In the genomic region with DNA sequence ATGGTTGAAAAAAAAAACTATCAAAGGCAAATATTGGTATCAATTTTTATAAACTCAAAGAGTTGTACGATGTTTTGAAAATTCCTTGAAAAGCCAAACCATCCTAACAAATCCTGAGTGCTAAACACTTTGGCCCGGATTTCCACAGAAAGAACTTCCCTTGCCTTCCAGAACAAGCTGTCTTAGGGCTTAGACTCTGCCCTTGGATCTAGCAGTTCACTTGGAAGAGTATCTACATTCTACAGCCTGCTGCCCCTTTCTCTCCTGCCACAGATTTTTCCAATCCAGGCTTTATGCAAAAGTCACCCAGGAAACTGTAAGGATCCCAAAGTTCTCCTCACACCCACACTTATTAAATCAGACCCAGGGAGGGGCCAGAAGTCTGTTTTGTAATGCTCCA, we compare ENCODE assay signal across 24 mouse cellular contexts. TPM values are rescaled to one million over a fixed set of nuclear protein-coding genes. Genes with fewer than 3 reads are reported as not detected.
DNase-seq lines count a peak whose midpoint lies in the region; ATAC-seq lines count a peak whose summit lies in the region.
"Had no signal": no experiment of that assay in that cellular context is flagged by ENCODE, and none has a peak within 500 bp of the region (broad histone marks: within the 10 kb centered on the region; RNA-seq: fewer than 3 reads in every experiment).

No protein-coding gene starts in this region.

- no peaks in the 10 kb centered on the region for H3K27me3 ChIP-seq in kidney, embryonic 14.5 days (ENCODE audit: control insufficient read depth, insufficient read depth, low read length)
- H3K27me3 ChIP-seq in kidney, embryonic 15.5 days: no peaks in the 10 kb centered on the region
- no peaks in the 10 kb centered on the region for H3K27me3 ChIP-seq in midbrain, embryonic 10.5 days (ENCODE audit: low read depth, poor library complexity, severe bottlenecking)
- H3K27me3 ChIP-seq: embryonic facial prominence, embryonic 13.5 days; embryonic facial prominence, embryonic 15.5 days; forebrain, embryonic 12.5 days had no signal

- H3K4me3 ChIP-seq in kidney, embryonic 14.5 days (ENCODE audit: low read length): no peak overlapping the region
- no peak overlapping the region for H3K4me3 ChIP-seq in kidney, embryonic 15.5 days (replicated peaks)
- H3K4me3 ChIP-seq in midbrain, embryonic 10.5 days: no peak overlapping the region
- H3K4me3 ChIP-seq: embryonic facial prominence, embryonic 13.5 days; embryonic facial prominence, embryonic 15.5 days; erythroblast, embryonic 14.5 days; forebrain, embryonic 10.5 days; forebrain, embryonic 12.5 days had no signal

- no peaks in the 10 kb centered on the region for H3K36me3 ChIP-seq in kidney, embryonic 14.5 days (ENCODE audit: control insufficient read depth, insufficient read depth, low read length)
- no peaks in the 10 kb centered on the region for H3K36me3 ChIP-seq in kidney, embryonic 15.5 days
- H3K36me3 ChIP-seq in midbrain, embryonic 10.5 days: no peaks in the 10 kb centered on the region
- H3K36me3 ChIP-seq: embryonic facial prominence, embryonic 13.5 days; embryonic facial prominence, embryonic 15.5 days; forebrain, embryonic 10.5 days; forebrain, embryonic 12.5 days had no signal

- H3K9me3 ChIP-seq in kidney, embryonic 14.5 days (ENCODE audit: control insufficient read depth, low read length): no peaks in the 10 kb centered on the region
- 0 out of 2 replicates have a peak, but pooled peaks cover 3% of the 10 kb centered on the region for H3K9me3 ChIP-seq in kidney, embryonic 15.5 days (replicated peaks)
- H3K9me3 ChIP-seq in midbrain, embryonic 10.5 days (replicated peaks): peaks cover 4% of the 10 kb centered on the region; the same call in 1 of the 2 replicates
- H3K9me3 ChIP-seq: embryonic facial prominence, embryonic 13.5 days; embryonic facial prominence, embryonic 15.5 days; forebrain, embryonic 10.5 days; forebrain, embryonic 12.5 days had no signal

- 86% methylated on average over 2 of the region's 2 CpGs for WGBS in kidney, embryonic 14.5 days
- WGBS in kidney, embryonic 15.5 days: 92% methylated on average over 2 of the region's 2 CpGs
- whole genome bisulfite sequencing in midbrain, embryonic 10.5 days: 79% methylated on average over 2 of the region's 2 CpGs

- H3K27ac ChIP-seq in kidney, embryonic 14.5 days (ENCODE audit: low read depth, low read length): no peak overlapping the region
- no peak overlapping the region for H3K27ac ChIP-seq in kidney, embryonic 15.5 days
- no peak overlapping the region for H3K27ac ChIP-seq in midbrain, embryonic 10.5 days (replicated peaks)
- H3K27ac ChIP-seq: embryonic facial prominence, embryonic 13.5 days; embryonic facial prominence, embryonic 15.5 days; forebrain, embryonic 10.5 days; forebrain, embryonic 12.5 days had no signal

- no peak for ATAC-seq in kidney, embryonic 14.5 days (ENCODE audit: low FRiP score, low TSS enrichment)
- no peak for ATAC-seq in kidney, embryonic 15.5 days (replicated peaks; ENCODE audit: low FRiP score)
- ATAC-seq: forebrain, embryonic 14.5 days had no signal

- no peak overlapping the region for H3K9ac ChIP-seq in kidney, embryonic 14.5 days (ENCODE audit: low read depth, low read length)
- no peak overlapping the region for H3K9ac ChIP-seq in kidney, embryonic 15.5 days
- H3K9ac ChIP-seq: embryonic facial prominence, embryonic 13.5 days; embryonic facial prominence, embryonic 15.5 days; forebrain, embryonic 12.5 days had no signal

- H3K4me1 ChIP-seq in kidney, embryonic 14.5 days (ENCODE audit: control insufficient read depth, insufficient read depth, low read length): no peaks in the 10 kb centered on the region
- no peaks in the 10 kb centered on the region; the same call in 1 of the 2 replicates for H3K4me1 ChIP-seq in kidney, embryonic 15.5 days
- no peaks in the 10 kb centered on the region for H3K4me1 ChIP-seq in midbrain, embryonic 10.5 days
- H3K4me1 ChIP-seq: embryonic facial prominence, embryonic 13.5 days; embryonic facial prominence, embryonic 15.5 days; forebrain, embryonic 10.5 days; forebrain, embryonic 12.5 days had no signal

- H3K4me2 ChIP-seq in kidney, embryonic 14.5 days (replicated peaks; ENCODE audit: low read depth, low read length): no peak overlapping the region
- no peak overlapping the region for H3K4me2 ChIP-seq in kidney, embryonic 15.5 days
- H3K4me2 ChIP-seq: embryonic facial prominence, embryonic 13.5 days; embryonic facial prominence, embryonic 15.5 days; forebrain, embryonic 12.5 days had no signal

- peak; percentile 28 for DNase-seq in kidney, adult 18-20 months
- no peak for DNase-seq in kidney, postnatal 10 days
- peak; percentile 38 to 45 for DNase-seq in kidney, adult 8-10 months
- DNase-seq in kidney, postnatal 25 days: peak; percentile 24 to 49
- no peak for DNase-seq in midbrain, embryonic 10.5 days (ENCODE audit: low spot score)
- DNase-seq: adrenal gland, adult 2 months; adrenal gland, postnatal 10 days; adrenal gland, postnatal 25 days; cerebellum, adult 11 months; cerebellum, adult 18-20 months; cerebellum, adult 8-10 months; cerebellum, adult 9-11 months; cerebellum, postnatal 14 days; cerebellum, postnatal 36 days; embryo, embryonic 11 days had no signal

RNA-seq across cellular contexts. Expression of a gene that starts 57.6 kb away (rescaled TPM):
- polyA plus RNA-seq in kidney, embryonic 14.5 days (2014; fragmentation: Nextera tagmentation; extraction: Ambion mirVana): 0.79 and 0.88 TPM in 2 replicates
- 2.9 and 5.9 TPM in 2 replicates for polyA plus RNA-seq in kidney, embryonic 15.5 days (2015; fragmentation: Nextera tagmentation; extraction: Ambion mirVana)
- 1.5 and 1.8 TPM in 2 replicates for polyA plus RNA-seq in midbrain, embryonic 10.5 days (2016; fragmentation: Nextera tagmentation; extraction: Ambion mirVana)
- polyA plus RNA-seq: C2C12; erythroblast, embryonic 14.5 days had no signal

Comparison
In these comparisons a context has a peak if more than half of its experiments do, and no peak if none do; other contexts are left out.
1. DNase-seq: peak in kidney, adult 18-20 months (single experiment), kidney, adult 8-10 months (2 of 2) and kidney, postnatal 25 days (2 of 2); none in kidney, postnatal 10 days (single experiment) and midbrain, embryonic 10.5 days (single experiment).